Mouse (Mus musculus): ENCODE measurements around the gene Hipk1. TPM values are rescaled to one million over a fixed set of nuclear protein-coding genes. Genes with fewer than 3 reads are reported as not detected.
"Not testable (repeated sequence)": the region's sequence is repeated elsewhere in the genome, so short reads cannot be mapped to it uniquely, and the experiment has no call there.

Gene Hipk1
- polyA plus RNA-seq, 1 experiment, result 15.6 TPM

DNA sequence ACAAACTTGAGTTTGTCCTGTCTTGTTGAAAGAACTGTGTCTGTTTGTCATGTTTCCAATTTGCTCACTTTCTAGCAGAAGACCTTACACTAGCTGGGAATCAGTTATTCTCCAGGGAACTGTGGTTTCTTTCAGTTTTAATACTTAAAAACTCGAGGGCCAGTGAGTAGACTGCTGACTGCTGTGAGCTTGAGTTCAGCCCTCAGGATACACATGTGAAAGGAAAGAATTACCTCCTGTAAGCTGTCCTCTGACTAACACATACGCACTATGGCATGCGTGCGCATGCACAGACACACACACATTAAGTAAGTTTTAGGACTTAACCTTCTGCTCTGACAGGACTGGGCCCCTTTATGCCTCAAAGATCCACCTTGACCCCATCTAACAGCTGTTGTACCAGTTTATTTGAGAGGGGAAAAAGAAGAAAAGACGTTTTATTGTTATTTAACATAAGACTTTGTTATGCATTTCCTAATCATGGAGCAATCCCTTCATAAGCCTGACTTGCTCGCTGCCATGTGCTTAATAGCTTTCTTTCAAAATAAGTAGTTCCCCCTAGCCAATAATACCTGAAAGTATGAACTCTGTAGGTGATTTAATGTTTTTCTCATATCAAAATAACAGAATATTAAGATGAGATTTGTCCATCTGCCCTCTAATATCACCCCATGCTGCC lies 44.0 kb upstream of the Hipk1 start:
- H3K79me2 ChIP-seq (ENCODE audit: control insufficient read depth, insufficient read depth), result no peaks in the 10 kb centered on the region
- no peaks in the 10 kb centered on the region for H3K79me3 ChIP-seq (ENCODE audit: low read depth)
- no peaks in the 10 kb centered on the region for H3K27me3 ChIP-seq (ENCODE audit: control insufficient read depth, insufficient read depth, insufficient read length)
- no peaks in the 10 kb centered on the region for H3K36me3 ChIP-seq (ENCODE audit: control insufficient read depth, insufficient read depth)
- no peak overlapping the region for H3ac ChIP-seq (ENCODE audit: control insufficient read depth, insufficient read length, low read depth)
- H3K4me3 ChIP-seq (ENCODE audit: insufficient read depth, poor library complexity, severe bottlenecking), result no peak overlapping the region
- TF ChIP-seq CTCF (IDR thresholded peaks at IDR 0.05; ENCODE audit: control insufficient read depth, insufficient read depth, insufficient read length), result no peak
- TF ChIP-seq MAX (IDR thresholded peaks at IDR 0.05), result no peak
- TF ChIP-seq MYOG (IDR thresholded peaks at IDR 0.05; ENCODE audit: control insufficient read depth, extremely low read depth, insufficient read length), result no peak
- TF ChIP-seq CEBPB (IDR thresholded peaks at IDR 0.05; ENCODE audit: low read depth), result no peak
- TF ChIP-seq FOSL1 (IDR thresholded peaks at IDR 0.05; ENCODE audit: insufficient read depth, low read length, poor library complexity, severe bottlenecking), result no peak
- TF ChIP-seq USF1 (IDR thresholded peaks at IDR 0.05; ENCODE audit: low read depth), result no peak
- TF ChIP-seq MYOD1 (IDR thresholded peaks at IDR 0.05; ENCODE audit: control insufficient read depth, insufficient read length, low read depth), result no peak

GRCm38 (mm10) chr3:103834001-103834400 lies 42.6 kb upstream of the Hipk1 start:
- H3K79me2 ChIP-seq (ENCODE audit: control insufficient read depth, insufficient read depth), result no peaks in the 10 kb centered on the region
- no peak overlapping the region for H3K4me3 ChIP-seq (ENCODE audit: insufficient read depth, poor library complexity, severe bottlenecking)
- H3ac ChIP-seq (ENCODE audit: control insufficient read depth, insufficient read length, low read depth), result no peak overlapping the region
- TF ChIP-seq MYOD1 (IDR thresholded peaks at IDR 0.05; ENCODE audit: control insufficient read depth, insufficient read length, low read depth), result no peak
- no peaks in the 10 kb centered on the region for H3K36me3 ChIP-seq (ENCODE audit: control insufficient read depth, insufficient read depth)
- H3K27me3 ChIP-seq (ENCODE audit: control insufficient read depth, insufficient read depth, insufficient read length), result no peaks in the 10 kb centered on the region
- H3K79me3 ChIP-seq (ENCODE audit: low read depth), result no peaks in the 10 kb centered on the region

DNA sequence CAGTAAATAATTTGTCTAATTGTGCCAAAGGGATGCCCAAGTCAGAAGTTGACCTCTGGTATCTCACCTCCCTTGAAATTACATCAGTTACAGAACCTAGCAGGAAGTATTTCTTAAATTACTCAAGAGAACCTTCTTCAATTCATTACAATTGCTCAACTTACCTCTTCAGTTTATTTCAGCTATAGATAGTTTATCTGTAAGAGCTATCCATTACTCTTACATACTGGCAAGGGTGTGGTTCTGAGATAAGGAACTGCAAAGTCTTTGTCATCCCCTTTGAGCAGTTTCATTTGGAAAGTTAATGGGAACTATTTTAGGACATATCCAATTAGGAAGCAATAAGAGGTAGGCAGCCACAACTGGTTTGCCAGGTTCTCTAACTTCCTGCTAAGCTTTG lies 41.1 kb upstream of the Hipk1 start, which contains the start of gene Bcl2l15:
Bcl2l15 (plus strand) TSS at position 176 of the 400 bp plus-strand sequence.
- Histone ChIP-seq H3K4me3 (ENCODE audit: insufficient read depth, poor library complexity, severe bottlenecking) (no peak within 1 kb of the TSS), H3ac (ENCODE audit: control insufficient read depth, insufficient read length, low read depth) (no peak within 1 kb of the TSS), H3K36me3 (ENCODE audit: control insufficient read depth, insufficient read depth) (no peaks in the 10 kb centered on the region), H3K79me3 (ENCODE audit: low read depth) (no peaks in the 10 kb centered on the region), H3K27me3 (ENCODE audit: control insufficient read depth, insufficient read depth, insufficient read length) (no peaks in the 10 kb centered on the region), H3K79me2 (ENCODE audit: control insufficient read depth, insufficient read depth) (no peaks in the 10 kb centered on the region)
- TF ChIP-seq CEBPB (IDR thresholded peaks at IDR 0.05; ENCODE audit: low read depth) (no peak), MAX (IDR thresholded peaks at IDR 0.05) (no peak), FOSL1 (IDR thresholded peaks at IDR 0.05; ENCODE audit: insufficient read depth, low read length, poor library complexity, severe bottlenecking) (no peak), USF1 (IDR thresholded peaks at IDR 0.05; ENCODE audit: low read depth) (no peak)

DNA sequence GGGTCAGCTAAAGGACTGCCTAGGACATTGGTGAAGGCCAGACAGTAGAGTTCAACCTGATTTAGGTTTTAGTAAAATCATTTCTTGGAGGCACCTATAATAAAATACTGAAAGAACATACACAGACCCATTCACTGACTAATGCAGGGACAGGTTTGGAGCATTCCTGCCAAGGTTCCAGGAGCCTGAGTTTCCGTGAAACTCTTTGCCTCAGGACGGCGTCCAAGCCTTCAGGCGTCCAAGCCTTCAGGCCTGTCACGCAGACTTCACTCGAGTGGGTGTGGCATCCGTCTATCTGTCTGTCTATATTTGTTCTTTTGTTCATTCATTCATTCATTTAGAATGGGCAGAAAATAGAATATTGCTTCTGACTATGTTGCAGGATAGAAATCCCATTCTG lies 39.8 kb upstream of the Hipk1 start:
- Histone ChIP-seq H3K36me3 (ENCODE audit: control insufficient read depth, insufficient read depth) (no peaks in the 10 kb centered on the region), H3K4me3 (ENCODE audit: insufficient read depth, poor library complexity, severe bottlenecking) (no peak overlapping the region), H3K79me2 (ENCODE audit: control insufficient read depth, insufficient read depth) (no peaks in the 10 kb centered on the region), H3ac (ENCODE audit: control insufficient read depth, insufficient read length, low read depth) (no peak overlapping the region), H3K79me3 (ENCODE audit: low read depth) (no peaks in the 10 kb centered on the region), H3K27me3 (ENCODE audit: control insufficient read depth, insufficient read depth, insufficient read length) (no peaks in the 10 kb centered on the region)
- TF ChIP-seq USF1 (IDR thresholded peaks at IDR 0.05; ENCODE audit: low read depth) (no peak), CEBPB (IDR thresholded peaks at IDR 0.05; ENCODE audit: low read depth) (no peak), CTCF (IDR thresholded peaks at IDR 0.05; ENCODE audit: control insufficient read depth, insufficient read depth, insufficient read length) (no peak), MYOD1 (IDR thresholded peaks at IDR 0.05; ENCODE audit: control insufficient read depth, insufficient read length, low read depth) (no peak), MAX (IDR thresholded peaks at IDR 0.05) (no peak), MYOG (IDR thresholded peaks at IDR 0.05; ENCODE audit: control insufficient read depth, extremely low read depth, insufficient read length) (no peak), FOSL1 (IDR thresholded peaks at IDR 0.05; ENCODE audit: insufficient read depth, low read length, poor library complexity, severe bottlenecking) (no peak)

DNA sequence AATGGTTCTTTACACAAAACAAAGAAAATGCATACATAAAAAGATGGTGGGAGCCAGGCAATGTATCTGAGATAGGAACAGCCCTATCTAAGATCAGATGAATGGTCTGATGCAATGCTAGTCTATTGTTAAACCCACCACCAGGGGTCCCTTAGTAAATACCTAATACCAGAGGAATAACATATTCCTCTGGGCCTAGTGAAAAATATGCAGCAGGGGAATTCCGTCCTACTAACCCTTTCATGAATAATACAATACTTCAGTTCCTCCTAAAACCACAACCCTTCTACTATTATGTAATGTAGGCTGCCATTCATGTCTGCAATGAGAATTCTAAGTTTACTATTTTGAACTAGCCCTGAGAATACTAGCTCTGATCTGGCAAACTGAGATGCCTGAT lies 39.3 kb upstream of the Hipk1 start:
- H3K79me2 ChIP-seq (ENCODE audit: control insufficient read depth, insufficient read depth); H3K4me3 ChIP-seq (ENCODE audit: insufficient read depth, poor library complexity, severe bottlenecking); H3K27me3 ChIP-seq (ENCODE audit: control insufficient read depth, insufficient read depth, insufficient read length); H3ac ChIP-seq (ENCODE audit: control insufficient read depth, insufficient read length, low read depth); H3K79me3 ChIP-seq (ENCODE audit: low read depth); H3K36me3 ChIP-seq (ENCODE audit: control insufficient read depth, insufficient read depth): not testable (repeated sequence)
- peak; percentile 48 for TF ChIP-seq CEBPB (IDR thresholded peaks at IDR 0.05; ENCODE audit: low read depth)

- H3K79me2 ChIP-seq (ENCODE audit: control insufficient read depth, insufficient read depth), result no peaks in the 10 kb centered on the region
- H3K27me3 ChIP-seq (ENCODE audit: control insufficient read depth, insufficient read depth, insufficient read length), result no peaks in the 10 kb centered on the region
- H3K79me3 ChIP-seq (ENCODE audit: low read depth), result no peaks in the 10 kb centered on the region
- H3K36me3 ChIP-seq (ENCODE audit: control insufficient read depth, insufficient read depth), result no peaks in the 10 kb centered on the region
- H3K4me3 ChIP-seq (ENCODE audit: insufficient read depth, poor library complexity, severe bottlenecking), result no peak overlapping the region
- TF ChIP-seq MAX (IDR thresholded peaks at IDR 0.05), result no peak
- TF ChIP-seq MYOG (IDR thresholded peaks at IDR 0.05; ENCODE audit: control insufficient read depth, extremely low read depth, insufficient read length), result no peak
- TF ChIP-seq MYOD1 (IDR thresholded peaks at IDR 0.05; ENCODE audit: control insufficient read depth, insufficient read length, low read depth), result no peak
- TF ChIP-seq USF1 (IDR thresholded peaks at IDR 0.05; ENCODE audit: low read depth), result no peak
- no peak overlapping the region for H3ac ChIP-seq (ENCODE audit: control insufficient read depth, insufficient read length, low read depth)
Observed at GRCm38 (mm10) chr3:103829036-103829435, 37.7 kb upstream of the Hipk1 start.
